Mouse (Mus musculus) kidney, adult 18-20 months (tissue): ENCODE measurements at regions not wholly inside any gene's neighbourhood (a gene's known extent, or its start where the extent isn't known, plus 50 kb on each side); places are given as distances from the start of the nearest gene placed in this dataset.

Source experiments
- DNase-seq: peaks from one replicate; pipeline ENCODE4 v3.0.0; 2021

- no peak for DNase-seq
Measured at GRCm38 (mm10) chrX:142552196-142552595, 129.0 kb upstream of the Tmem164 start.

GRCm38 (mm10) chrX:142554161-142554560, 127.0 kb upstream of the Tmem164 start:
- peak; percentile 38 for DNase-seq

DNA sequence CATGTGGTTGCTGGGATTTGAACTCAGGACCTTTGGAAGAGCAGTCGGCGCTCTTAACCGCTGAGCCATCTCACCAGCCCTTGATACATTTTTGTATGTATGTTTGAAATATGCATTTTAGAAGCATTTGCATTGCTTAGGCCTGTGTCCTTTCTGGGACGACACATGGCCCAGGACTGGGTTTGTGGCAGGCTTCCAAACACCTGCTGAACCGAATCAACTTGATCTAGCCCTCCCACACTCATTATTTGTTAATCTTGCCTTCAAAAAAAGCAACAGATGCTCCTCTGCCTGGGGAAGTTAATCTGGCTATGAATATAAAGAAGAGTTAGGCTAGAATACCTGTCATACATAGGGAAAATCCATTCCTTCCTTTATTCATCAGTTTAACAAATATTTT, 123.7 kb upstream of the Tmem164 start:
- DNase-seq = no peak

GRCm38 (mm10) chrX:142560209-142560912, 120.8 kb upstream of the Tmem164 start:
- DNase-seq = peak; percentile 25

GRCm38 (mm10) chrX:142561788-142562187, 119.4 kb upstream of the Tmem164 start:
- DNase-seq = no peak

DNA sequence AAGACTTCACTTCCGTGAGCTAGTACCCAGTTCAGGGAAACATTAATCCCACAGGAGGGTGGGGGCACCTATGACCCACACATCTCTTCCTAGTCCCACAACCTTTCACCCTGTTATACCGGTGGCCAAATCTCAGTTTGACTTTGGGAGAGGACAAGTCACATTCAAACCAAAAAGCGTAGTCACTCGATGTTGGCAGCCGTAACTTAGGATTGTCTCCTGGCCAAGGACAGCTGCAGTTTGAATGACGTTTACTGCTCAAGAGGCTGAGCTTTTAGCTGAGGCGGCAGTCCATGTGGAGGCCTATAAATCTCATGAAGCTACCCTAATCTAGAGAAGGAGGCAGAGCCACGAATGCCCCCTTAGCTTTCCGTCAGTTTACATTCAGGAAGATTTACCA, 117.0 kb upstream of the Tmem164 start:
- no peak for DNase-seq

DNA sequence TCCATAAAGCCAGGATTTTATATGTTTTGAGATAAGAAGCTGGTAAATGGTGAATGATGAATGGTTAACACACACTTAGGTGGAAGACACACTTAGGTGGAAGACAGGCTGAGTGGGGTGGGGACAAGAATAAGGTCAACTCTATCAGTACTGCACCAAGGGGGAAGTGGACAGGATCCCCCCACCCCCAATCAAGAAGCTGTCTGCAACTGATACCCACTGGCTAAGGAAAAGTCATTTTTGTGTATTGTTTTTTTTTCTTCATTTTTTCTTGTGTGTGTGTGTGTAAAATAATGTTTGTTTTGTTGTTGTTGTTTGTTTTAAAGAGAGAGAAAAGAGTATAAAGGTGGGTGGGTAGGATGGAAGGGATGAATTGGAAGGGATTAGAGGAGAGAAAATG, 109.4 kb upstream of the Tmem164 start:
- DNase-seq = no peak

DNA sequence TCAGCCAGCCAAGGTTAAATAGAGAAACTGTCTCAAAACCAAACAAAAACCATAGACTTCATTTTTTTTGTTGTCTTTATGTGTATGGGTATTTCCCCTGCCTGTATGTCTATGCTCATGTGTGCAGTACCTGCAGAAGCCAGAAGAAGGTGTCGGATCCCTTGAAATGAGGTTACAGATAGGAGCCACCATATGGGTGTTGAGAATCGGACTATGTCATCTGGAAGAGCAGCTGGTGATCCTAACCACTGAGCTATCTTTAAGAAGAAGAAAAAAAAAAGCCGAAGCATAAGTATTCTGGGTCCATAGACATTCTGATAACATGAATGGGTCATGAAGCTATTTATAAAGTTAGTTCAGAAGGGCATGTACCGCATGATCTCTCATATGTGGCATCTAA, 107.2 kb upstream of the Tmem164 start:
- DNase-seq = no peak

DNA sequence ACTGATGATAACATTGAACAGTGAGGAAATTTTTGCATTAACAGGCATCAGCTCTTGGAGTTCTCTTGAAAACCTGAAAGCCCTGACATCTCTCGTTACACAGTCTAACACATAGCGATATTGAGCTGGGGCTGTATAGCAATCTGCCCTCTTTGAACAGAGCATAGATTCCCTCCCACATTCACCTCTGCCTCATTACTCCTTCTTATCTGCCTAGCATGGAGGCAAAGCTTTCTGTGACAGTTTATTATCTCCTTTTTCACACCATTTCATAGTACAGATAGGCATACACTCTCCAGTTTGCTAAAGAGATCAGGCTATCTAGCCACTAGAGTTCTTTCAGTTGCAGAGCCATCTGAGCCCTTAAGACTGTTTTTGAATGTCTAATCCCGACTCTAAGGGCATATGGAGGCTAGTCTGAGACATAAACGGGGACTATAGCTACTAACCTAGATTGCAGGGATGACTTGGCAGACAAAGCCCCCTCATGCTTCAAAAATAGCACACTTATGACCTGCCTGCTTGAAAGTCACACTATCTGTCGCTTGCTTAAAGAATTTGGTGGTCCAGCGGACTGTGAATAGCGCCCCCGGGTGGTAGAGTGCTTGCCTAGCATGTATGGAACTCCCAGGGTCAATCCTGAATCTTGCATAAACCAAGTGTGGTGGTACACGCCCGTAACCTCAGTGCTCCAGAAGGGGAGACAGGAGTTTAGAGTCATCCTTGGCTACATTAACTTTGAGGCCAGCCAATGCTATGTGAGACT, 106.1 kb upstream of the Tmem164 start:
- no peak for DNase-seq

DNA sequence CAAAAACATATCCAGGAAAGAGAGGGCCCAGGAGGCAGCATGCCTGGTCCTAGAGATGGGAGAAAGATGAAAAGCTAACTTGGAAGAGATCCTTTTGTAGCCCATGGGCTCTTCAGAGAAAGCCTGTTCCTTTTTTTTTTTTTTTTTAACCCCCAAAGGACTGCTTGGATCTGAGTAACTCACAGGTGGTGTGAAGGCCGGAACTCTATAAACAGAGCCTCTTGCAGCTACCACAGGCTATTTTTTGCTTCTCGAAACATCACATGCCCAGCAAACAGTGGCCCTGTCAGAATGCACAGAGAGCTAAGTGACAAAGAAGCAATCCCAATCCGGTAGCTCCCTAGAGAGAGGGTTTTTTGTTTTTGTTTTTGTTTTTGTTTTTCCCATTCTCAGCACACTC, 105.1 kb upstream of the Tmem164 start:
- DNase-seq = no peak

DNA sequence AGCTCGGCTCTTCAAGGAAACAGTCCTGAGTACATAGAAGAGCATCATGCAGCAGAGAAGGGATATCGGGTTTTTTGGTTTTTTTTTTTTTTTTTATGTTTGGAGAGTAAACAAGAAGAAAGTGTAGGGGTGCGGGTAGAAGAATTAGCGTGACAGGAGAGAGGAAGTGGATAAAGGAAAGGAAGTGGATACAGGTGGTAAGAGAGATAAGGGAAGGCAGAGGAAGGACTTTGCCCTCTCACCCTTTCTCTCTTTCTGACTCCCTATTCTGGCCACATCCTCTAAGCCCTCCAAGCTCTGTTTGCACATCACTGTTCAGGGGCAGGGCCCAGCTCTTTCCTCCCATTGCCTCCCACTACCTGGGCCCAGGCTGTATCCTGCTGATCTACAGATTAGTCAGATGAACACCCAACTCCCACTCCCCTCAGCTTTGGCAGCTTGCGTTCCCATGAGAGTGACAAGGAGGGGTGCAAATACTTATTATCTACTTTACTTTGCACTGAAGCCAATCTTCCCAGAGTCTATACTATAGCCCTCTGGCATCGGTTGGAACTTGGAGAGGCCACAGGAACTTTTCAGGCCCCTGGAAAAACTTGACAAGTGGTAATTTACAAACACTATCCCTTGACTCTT, 103.6 kb upstream of the Tmem164 start:
- no peak for DNase-seq

DNA sequence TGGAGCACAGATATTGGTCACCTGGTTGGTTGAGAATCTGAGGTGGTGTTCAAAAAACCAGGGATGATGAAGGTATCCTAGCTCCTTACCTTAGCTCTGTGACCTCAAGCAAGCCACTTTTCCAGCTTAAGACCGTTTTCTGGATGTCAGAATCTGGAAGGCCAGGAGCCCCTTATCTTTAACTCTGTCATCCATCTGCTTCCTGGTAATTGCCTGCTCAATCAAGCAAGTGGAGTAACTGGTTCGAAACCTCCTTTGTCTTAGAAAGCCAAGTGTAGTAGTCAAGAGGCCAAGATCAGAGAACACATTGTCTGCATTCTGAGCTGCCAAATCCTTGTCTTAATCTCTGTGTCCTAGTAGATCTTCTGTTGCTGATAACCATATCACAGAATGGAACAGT, 95.9 kb upstream of the Tmem164 start:
- DNase-seq = no peak

DNA sequence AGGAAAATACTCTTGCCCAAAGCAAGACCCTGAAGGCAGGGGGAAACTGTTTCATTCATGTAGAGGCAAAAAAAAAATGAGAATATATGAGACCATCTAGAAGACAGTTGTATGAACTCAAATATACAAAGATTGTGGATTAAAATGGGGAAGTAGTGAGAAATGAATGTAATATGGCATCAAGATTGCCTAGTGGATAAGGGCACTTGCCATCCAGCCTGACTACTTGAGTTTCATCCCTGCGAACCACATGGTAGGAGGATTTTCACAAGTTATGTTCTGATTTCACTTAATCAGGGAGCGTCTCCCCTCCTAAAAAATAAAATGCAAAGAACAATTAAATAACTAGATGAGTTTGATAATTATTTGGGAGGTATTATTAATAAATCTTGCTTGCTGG, 81.8 kb upstream of the Tmem164 start:
- DNase-seq = no peak

GRCm38 (mm10) chrX:142600782-142601181, 80.4 kb upstream of the Tmem164 start:
- no peak for DNase-seq

DNA sequence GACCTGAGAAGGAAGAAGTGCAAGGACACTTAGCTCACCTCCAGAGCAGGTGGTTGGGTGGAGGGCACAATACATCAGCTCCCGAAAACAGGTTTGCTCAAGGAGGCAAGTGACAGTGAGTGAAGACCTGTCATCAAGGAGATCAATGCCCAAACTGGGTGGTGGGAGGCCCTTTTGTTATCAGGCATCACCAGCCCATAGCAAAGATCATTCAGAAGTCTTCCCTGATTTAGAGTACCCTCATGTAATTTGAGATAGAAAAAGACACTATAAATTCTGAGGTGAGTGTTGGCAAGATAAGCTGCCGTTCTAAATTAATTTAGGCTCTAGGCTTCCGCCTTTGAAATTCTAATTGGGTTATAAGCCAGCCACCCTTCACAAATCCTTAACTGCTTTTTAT, 76.1 kb upstream of the Tmem164 start:
- DNase-seq = no peak

GRCm38 (mm10) chrX:142606595-142607205, 74.5 kb upstream of the Tmem164 start:
- no peak for DNase-seq

GRCm38 (mm10) chrX:142616189-142616872, 64.9 kb upstream of the Tmem164 start:
- no peak for DNase-seq

DNA sequence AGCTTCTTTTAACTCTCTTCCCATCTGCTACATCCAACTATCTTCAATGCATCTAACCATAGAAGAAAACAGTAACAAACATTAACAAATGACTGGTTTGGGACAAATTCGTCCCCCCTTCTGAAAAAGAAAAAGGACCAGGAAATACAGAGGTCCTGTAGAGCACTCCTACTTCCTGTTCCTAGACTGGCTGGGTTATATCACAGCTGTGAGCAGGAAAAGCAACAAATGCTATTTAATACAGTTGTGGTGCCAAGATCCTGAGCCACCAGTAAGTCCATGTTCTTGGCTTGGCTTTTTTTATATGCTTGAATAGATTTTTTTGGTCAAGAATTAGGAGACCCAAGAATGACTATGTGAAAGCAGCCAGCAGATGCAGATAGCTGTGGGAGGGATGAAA, 62.8 kb upstream of the Tmem164 start:
- DNase-seq = no peak

- DNase-seq = no peak
Measured at GRCm38 (mm10) chrX:142623359-142623758, 57.8 kb upstream of the Tmem164 start.

- no peak for DNase-seq
Measured at GRCm38 (mm10) chrX:142623882-142624281, 57.3 kb upstream of the Tmem164 start.
